Mouse (Mus musculus) liver, adult 2 months (tissue): ENCODE measurements at regions not wholly inside any gene's neighbourhood (a gene's known extent, or its start where the extent isn't known, plus 50 kb on each side); places are given as distances from the start of the nearest gene placed in this dataset.

ENCODE experiments used
- DNase-seq: peaks from one replicate; pipeline ENCODE4 v3.0.0-alpha.2; 2011; ENCODE audit warnings: low read depth, low spot score; ENCODE audit errors: extremely low read depth
- H3K27ac ChIP-seq: fragments of 200-500 bp; replicated peaks from 2 replicates; pipeline ENCODE4 v1.5.1; 2012; ENCODE audit warnings: low read depth, mild to moderate bottlenecking, control low read depth, inconsistent platforms, low read length; ENCODE audit not compliant: insufficient read depth
- H3K27me3 ChIP-seq: fragments of 200-500 bp; 2 replicates; pipeline ENCODE4 v1.6.1; 2012; ENCODE audit warnings: mild to moderate bottlenecking, moderate library complexity, low read length, inconsistent platforms; ENCODE audit not compliant: control insufficient read depth, insufficient read depth
- H3K36me3 ChIP-seq: fragments of 200-500 bp; 2 replicates; pipeline ENCODE4 v1.6.1; 2012; ENCODE audit warnings: low read length, inconsistent platforms; ENCODE audit not compliant: control insufficient read depth, insufficient read depth
- H3K4me1 ChIP-seq: fragments of 200-500 bp; 2 replicates; pipeline ENCODE4 v1.6.1; 2011; ENCODE audit warnings: low read length; ENCODE audit not compliant: control insufficient read depth, insufficient read depth
- H3K4me3 ChIP-seq: fragments of 200-500 bp; 2 replicates; pipeline ENCODE4 v1.5.1; 2011; ENCODE audit warnings: low read depth, mild to moderate bottlenecking, control low read depth, low read length, moderate library complexity; ENCODE audit not compliant: insufficient read depth
- H3K79me2 ChIP-seq: fragments of 200-500 bp; 2 replicates; pipeline ENCODE4 v1.6.1; 2012; ENCODE audit warnings: inconsistent platforms, mild to moderate bottlenecking, low read length, moderate library complexity; ENCODE audit not compliant: control insufficient read depth, insufficient read depth
- H3K9ac ChIP-seq: fragments of 200-500 bp; 2 replicates; pipeline ENCODE4 v1.6.1; 2012; ENCODE audit warnings: low read depth, mild to moderate bottlenecking, control low read depth, inconsistent platforms, low read length
- CTCF ChIP-seq: fragments of 200-500 bp; IDR thresholded peaks from 2 replicates; pipeline ENCODE4 v1.5.1; 2011; ENCODE audit warnings: low read depth, low read length, control low read depth
- POLR2A ChIP-seq: fragments of 200-500 bp; IDR thresholded peaks from 2 replicates; pipeline ENCODE4 v1.6.1; 2011; ENCODE audit warnings: low read length, control low read depth; ENCODE audit not compliant: insufficient read depth; ENCODE audit errors: extremely low read depth
- WGBS: fragments of 180-500 bp; shearing (Covaris S2); methylation state at CpG from one replicate; pipeline ENCODE4 v1.1.7; 2018; 5-methylcytosine and 5-hydroxymethylcytosine counted together

DNA sequence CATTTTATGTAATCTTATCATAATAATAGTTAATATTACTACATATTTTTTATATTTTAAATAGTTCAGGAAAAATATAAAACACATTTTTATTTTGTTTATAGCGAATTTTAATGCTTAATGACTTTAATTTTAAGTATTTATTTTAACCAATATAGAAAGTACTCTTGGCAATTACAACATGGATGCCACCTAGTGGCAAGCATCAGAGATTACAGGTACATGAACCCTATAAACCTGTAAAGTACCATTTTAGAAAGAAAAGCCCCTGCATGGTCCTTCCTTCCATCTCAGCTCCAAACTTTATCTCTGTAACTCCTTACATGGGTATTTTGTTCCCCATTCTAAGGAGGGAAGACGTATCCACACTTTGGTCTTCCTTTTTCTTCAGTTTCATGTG, 4328.9 kb upstream of the Gm7489 start:
- 21% methylated on average over 2 of the region's 2 CpGs for WGBS
- no peaks in the 10 kb centered on the region for H3K36me3 ChIP-seq

DNA sequence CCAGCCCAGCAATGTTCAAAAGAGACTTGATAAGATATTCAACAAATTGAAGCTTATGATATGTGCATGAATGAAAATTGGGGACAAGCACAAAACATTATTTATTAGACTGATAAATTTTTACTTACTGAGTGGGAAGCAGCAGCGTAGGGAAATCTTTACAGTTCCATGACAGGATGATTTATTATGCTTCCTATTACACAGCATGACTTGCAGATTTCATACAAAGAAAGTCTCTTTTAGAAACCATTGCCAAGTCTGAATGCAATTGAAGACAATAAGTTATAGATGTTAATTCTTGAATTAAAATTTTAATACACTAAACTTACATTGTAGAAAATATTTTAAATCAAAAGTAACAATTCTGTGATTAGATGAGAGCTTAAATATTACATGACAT, 4324.3 kb upstream of the Gm7489 start:
- DNase-seq: no peak
- no peak overlapping the region for H3K27ac ChIP-seq
- no peak overlapping the region for H3K4me3 ChIP-seq
- H3K9ac ChIP-seq: no peak overlapping the region
- no peaks in the 10 kb centered on the region for H3K79me2 ChIP-seq
- TF ChIP-seq CTCF (no peak), POLR2A (no peak)
- H3K27me3 ChIP-seq: no peaks in the 10 kb centered on the region
- H3K36me3 ChIP-seq: no peaks in the 10 kb centered on the region
- no peaks in the 10 kb centered on the region for H3K4me1 ChIP-seq
- WGBS: 61% methylated on average over 1 of the region's 1 CpGs

More for the DNA sequence above, 4328.9 kb upstream of the Gm7489 start:
- Histone ChIP-seq H3K9ac (no peak overlapping the region), H3K79me2 (no peaks in the 10 kb centered on the region), H3K4me3 (no peak overlapping the region), H3K4me1 (no peaks in the 10 kb centered on the region), H3K27ac (no peak overlapping the region), H3K27me3 (no peaks in the 10 kb centered on the region)
- DNase-seq: peak; percentile 0
- no peak for TF ChIP-seq CTCF
- no peak for TF ChIP-seq POLR2A

DNA sequence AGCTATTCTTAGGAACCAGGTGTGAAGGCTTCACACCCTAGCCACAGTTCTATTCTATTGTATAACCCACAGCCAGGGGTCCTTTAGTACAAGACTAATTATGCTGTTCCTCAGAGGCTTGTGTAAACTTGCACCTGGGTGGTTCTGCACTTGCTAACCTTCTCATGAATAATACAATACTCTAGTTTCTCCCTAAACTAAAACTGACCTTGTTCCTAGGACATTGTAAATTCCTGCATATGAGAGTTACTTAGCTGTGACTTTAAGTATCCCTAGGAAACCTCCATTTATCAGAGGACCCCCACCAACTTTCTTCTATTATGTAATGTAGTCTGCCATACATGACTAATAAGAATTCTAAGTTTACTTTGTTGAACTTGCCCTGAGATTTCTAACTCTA, 4295.9 kb upstream of the Gm7489 start:
- Histone ChIP-seq H3K27me3 (no peaks in the 10 kb centered on the region), H3K9ac (no peak overlapping the region), H3K4me3 (no peak overlapping the region), H3K27ac (no peak overlapping the region), H3K4me1 (no peaks in the 10 kb centered on the region), H3K36me3 (no peaks in the 10 kb centered on the region), H3K79me2 (no peaks in the 10 kb centered on the region)
- no peak for DNase-seq
- no peak for TF ChIP-seq POLR2A
- no peak for TF ChIP-seq CTCF

DNA sequence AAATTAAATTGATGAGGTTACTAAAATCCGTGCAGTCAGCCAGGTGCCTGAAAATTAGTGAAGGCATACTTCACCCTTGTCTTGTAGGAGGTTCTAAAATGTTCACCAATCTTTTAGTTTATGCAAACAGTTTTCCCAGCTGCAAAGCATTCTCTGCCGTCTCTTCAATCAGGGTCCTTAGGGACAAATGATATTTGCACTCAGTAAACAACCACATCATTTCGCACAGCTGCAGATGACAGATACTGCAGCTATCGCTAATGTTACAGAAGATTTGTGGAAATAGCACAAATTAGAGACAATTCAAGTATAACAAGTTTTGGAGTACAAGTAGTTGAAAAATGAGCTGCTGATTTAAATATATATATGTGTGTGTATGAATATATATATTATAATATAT, 4270.8 kb upstream of the Gm7489 start:
- no peaks in the 10 kb centered on the region for H3K79me2 ChIP-seq
- H3K9ac ChIP-seq: no peak overlapping the region
- H3K27ac ChIP-seq: no peak overlapping the region
- no peaks in the 10 kb centered on the region for H3K27me3 ChIP-seq
- 68% methylated on average over 4 of the region's 4 CpGs for WGBS
- H3K4me3 ChIP-seq: no peak overlapping the region
- no peaks in the 10 kb centered on the region for H3K4me1 ChIP-seq
- H3K36me3 ChIP-seq: no peaks in the 10 kb centered on the region
- TF ChIP-seq CTCF (no peak), POLR2A (no peak)
- DNase-seq: no peak

DNA sequence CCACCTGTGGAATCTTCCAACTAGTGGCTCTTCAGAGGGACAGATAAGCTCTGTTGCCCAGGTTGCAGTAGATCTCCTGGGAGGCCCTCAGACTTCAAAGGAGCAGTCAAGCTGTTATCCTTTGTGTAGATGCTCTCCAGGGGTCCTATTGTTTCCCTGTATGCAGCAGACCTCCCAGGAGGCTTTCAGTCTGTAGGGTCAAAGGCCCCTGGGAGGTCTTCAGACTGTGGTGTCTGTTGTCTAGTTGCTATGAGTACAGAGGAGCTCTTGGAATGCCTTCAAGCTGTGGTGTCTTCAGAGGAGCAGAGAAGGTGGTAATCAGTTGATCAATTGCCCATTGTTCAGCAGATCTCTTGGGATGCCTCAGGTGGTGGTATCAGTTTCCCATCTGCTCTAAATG, 4237.3 kb upstream of the Gm7489 start:
- no peaks in the 10 kb centered on the region for H3K79me2 ChIP-seq
- TF ChIP-seq POLR2A (no peak), CTCF (no peak)
- no peaks in the 10 kb centered on the region for H3K4me1 ChIP-seq
- H3K36me3 ChIP-seq: no peaks in the 10 kb centered on the region
- no peak for DNase-seq
- no peaks in the 10 kb centered on the region for H3K27me3 ChIP-seq
- no peak overlapping the region for H3K27ac ChIP-seq
- H3K9ac ChIP-seq: no peak overlapping the region
- no peak overlapping the region for H3K4me3 ChIP-seq

DNA sequence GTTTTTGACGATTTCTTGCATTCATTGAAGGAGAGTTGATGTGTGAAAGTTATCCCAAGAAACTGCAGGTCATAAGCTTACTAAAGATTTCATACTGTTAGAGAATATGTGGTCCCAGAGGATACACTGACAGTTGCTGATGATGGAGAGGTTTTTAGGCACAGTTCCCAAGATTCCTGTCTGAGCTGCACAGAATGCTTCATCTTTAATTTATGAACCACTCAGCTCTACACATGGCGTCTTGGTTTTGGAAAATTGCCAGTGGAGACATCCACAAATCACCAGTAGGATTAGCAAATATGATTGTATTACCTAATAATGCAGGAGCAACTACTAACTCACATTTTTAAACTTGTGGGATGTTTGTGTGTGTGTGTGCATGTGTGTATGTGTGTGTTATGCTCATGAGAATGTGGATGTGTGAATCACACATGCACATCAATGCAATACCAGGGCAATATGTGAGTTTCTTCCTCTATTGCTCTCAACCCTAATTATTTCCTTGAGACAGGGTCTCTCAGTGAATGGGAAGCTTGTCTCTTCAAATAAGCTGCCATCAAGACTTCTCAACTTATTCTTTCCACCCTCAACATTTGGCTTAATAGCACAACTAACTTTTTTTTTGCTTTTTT, 4234.0 kb upstream of the Gm7489 start:
- no peaks in the 10 kb centered on the region for H3K27me3 ChIP-seq
- no peaks in the 10 kb centered on the region for H3K36me3 ChIP-seq
- no peak overlapping the region for H3K27ac ChIP-seq
- no peaks in the 10 kb centered on the region for H3K4me1 ChIP-seq
- WGBS: 70% methylated on average over 2 of the region's 2 CpGs
- TF ChIP-seq CTCF (no peak), POLR2A (no peak)
- no peak overlapping the region for H3K4me3 ChIP-seq
- H3K79me2 ChIP-seq: no peaks in the 10 kb centered on the region
- no peak overlapping the region for H3K9ac ChIP-seq
- DNase-seq: no peak
